Mouse (Mus musculus) brown adipose tissue, adult 24 weeks (tissue): ENCODE results near the gene Cmc1. TPM values are rescaled to one million over a fixed set of nuclear protein-coding genes. Genes with fewer than 3 reads are reported as not detected.
A peak's percentile ranks its signal among the peaks of the same experiment; 100 is the strongest.
"Not testable (repeated sequence)": the region's sequence is repeated elsewhere in the genome, so short reads cannot be mapped to it uniquely, and the experiment has no call there.

Experiments used
- H3K27ac ChIP-seq: fragments of 200-500 bp; replicated peaks from 2 replicates; pipeline ENCODE4 v1.5.1; 2012; ENCODE audit warnings: low read depth, mild to moderate bottlenecking, low read length
- H3K4me1 ChIP-seq: fragments of 200-500 bp; 2 replicates; pipeline ENCODE4 v1.6.1; 2012; ENCODE audit warnings: low read length, mixed read lengths; ENCODE audit not compliant: control insufficient read depth, insufficient read depth, insufficient read length
- H3K4me3 ChIP-seq: fragments of 200-500 bp; 2 replicates; pipeline ENCODE4 v1.5.1; 2012; ENCODE audit warnings: low read depth, mild to moderate bottlenecking, low read length, moderate library complexity; ENCODE audit not compliant: insufficient read depth
- polyA plus RNA-seq: library from polyadenylated mRNA; stranded (reverse); fragments of >200 nt; gene quantifications from 2 replicates; pipeline ENCODE4 v1.2.4, GENCODE M21; 2012; ENCODE audit not compliant: missing spikeins, insufficient read depth, insufficient read length

The Cmc1 gene
- polyA plus RNA-seq, 1 experiment: 205 TPM

GRCm38 (mm10) chr9:118161536-118161935 lies 11.6 kb upstream of the Cmc1 start:
- H3K4me1 ChIP-seq: no peaks in the 10 kb centered on the region
- no peak overlapping the region for H3K4me3 ChIP-seq
- H3K27ac ChIP-seq: no peak overlapping the region

GRCm38 (mm10) chr9:118159936-118160335 lies 10.0 kb upstream of the Cmc1 start:
- Histone ChIP-seq H3K27ac (no peak overlapping the region), H3K4me1 (no peaks in the 10 kb centered on the region), H3K4me3 (no peak overlapping the region)

GRCm38 (mm10) chr9:118158201-118158600 lies 8.2 kb upstream of the Cmc1 start:
- Histone ChIP-seq H3K27ac (no peak overlapping the region), H3K4me1 (no peaks in the 10 kb centered on the region), H3K4me3 (no peak overlapping the region)

- Histone ChIP-seq H3K27ac (no peak overlapping the region), H3K4me1 (no peaks in the 10 kb centered on the region), H3K4me3 (no peak overlapping the region)
These were observed 7.3 kb upstream of the Cmc1 start for GRCm38 (mm10) chr9:118157234-118157633.

GRCm38 (mm10) chr9:118154666-118155065 lies 4.7 kb upstream of the Cmc1 start:
- Histone ChIP-seq H3K4me1 (no peaks in the 10 kb centered on the region), H3K27ac (no peak overlapping the region), H3K4me3 (no peak overlapping the region)

GRCm38 (mm10) chr9:118151221-118151507 lies 1.2 kb upstream of the Cmc1 start:
- H3K4me1 ChIP-seq: no peaks in the 10 kb centered on the region
- no peak overlapping the region for H3K27ac ChIP-seq
- H3K4me3 ChIP-seq: no peak overlapping the region

- Histone ChIP-seq H3K4me1 (no peaks in the 10 kb centered on the region), H3K4me3 (peak overlapping the region; percentile 91), H3K27ac (peak overlapping the region; percentile 22; the same call in 1 of the 2 replicates)
These were observed 648 bp upstream of the Cmc1 start for GRCm38 (mm10) chr9:118150429-118151220.

GRCm38 (mm10) chr9:118140356-118140755 lies 9.6 kb downstream of the Cmc1 start:
- H3K27ac ChIP-seq, H3K4me1 ChIP-seq, H3K4me3 ChIP-seq: not testable (repeated sequence)

- no peak overlapping the region for H3K27ac ChIP-seq
- H3K4me1 ChIP-seq: no peaks in the 10 kb centered on the region
- no peak overlapping the region for H3K4me3 ChIP-seq
These were observed 39.6 kb downstream of the Cmc1 start for GRCm38 (mm10) chr9:118110360-118110710.

- Histone ChIP-seq H3K4me1 (no peaks in the 10 kb centered on the region), H3K27ac (no peak overlapping the region)
These were observed 40.1 kb downstream of the Cmc1 start for GRCm38 (mm10) chr9:118109697-118110359.

GRCm38 (mm10) chr9:118108527-118109011 lies 41.4 kb downstream of the Cmc1 start:
- H3K4me1 ChIP-seq: no peaks in the 10 kb centered on the region
- no peak overlapping the region for H3K4me3 ChIP-seq
- H3K27ac ChIP-seq: no peak overlapping the region

More at GRCm38 (mm10) chr9:118109697-118110359, 40.1 kb downstream of the Cmc1 start:
- H3K4me3 ChIP-seq: no peak overlapping the region

GRCm38 (mm10) chr9:118101802-118102201 lies 48.2 kb downstream of the Cmc1 start:
- H3K4me1 ChIP-seq: no peaks in the 10 kb centered on the region
- H3K4me3 ChIP-seq: no peak overlapping the region
- H3K27ac ChIP-seq: no peak overlapping the region

GRCm38 (mm10) chr9:118100484-118100883 lies 49.5 kb downstream of the Cmc1 start:
- Histone ChIP-seq H3K4me1 (no peaks in the 10 kb centered on the region), H3K4me3 (no peak overlapping the region), H3K27ac (no peak overlapping the region)

GRCm38 (mm10) chr9:118099395-118099794 lies 50.6 kb downstream of the Cmc1 start:
- no peak overlapping the region for H3K27ac ChIP-seq
- H3K4me3 ChIP-seq: no peak overlapping the region
- no peaks in the 10 kb centered on the region for H3K4me1 ChIP-seq

- no peak overlapping the region for H3K27ac ChIP-seq
- no peaks in the 10 kb centered on the region for H3K4me1 ChIP-seq
- no peak overlapping the region for H3K4me3 ChIP-seq
These were observed 66.1 kb downstream of the Cmc1 start for GRCm38 (mm10) chr9:118083834-118084233.
